ENCODE assay signal across 26 mouse cellular contexts in genomic region chr6:80582225-80582624, GRCm38 (mm10).
"Had no signal": no experiment of that assay in that cellular context is flagged by ENCODE, and none has a peak within 500 bp of the region (broad histone marks: within the 10 kb centered on the region; RNA-seq: fewer than 3 reads in every experiment).

No protein-coding gene starts in this region.

- H3K4me1 ChIP-seq: heart, embryonic 10.5 days; heart, embryonic 12.5 days; hindbrain, embryonic 10.5 days; hindbrain, embryonic 12.5 days; intestine, embryonic 15.5 days; limb, embryonic 10.5 days; limb, embryonic 12.5 days; liver, embryonic 13.5 days had no signal

- DNase-seq: gastrocnemius, postnatal 14 days; gastrocnemius, postnatal 36 days; heart, adult 18-20 months; heart, postnatal 10 days; heart, postnatal 36 days; kidney, adult 18-20 months; kidney, adult 8-10 months; kidney, postnatal 10 days; kidney, postnatal 25 days; kidney, postnatal 4 days; liver; liver, embryonic 13.5 days had no signal

- H3K9me3 ChIP-seq: heart, embryonic 10.5 days; heart, embryonic 12.5 days; hindbrain, embryonic 10.5 days; hindbrain, embryonic 12.5 days; intestine, embryonic 15.5 days; limb, embryonic 10.5 days; limb, embryonic 12.5 days; liver, embryonic 13.5 days had no signal

- H3K4me2 ChIP-seq: heart, embryonic 12.5 days; hindbrain, embryonic 12.5 days; hindbrain, embryonic 14.5 days; intestine, embryonic 15.5 days; limb, embryonic 12.5 days; liver, embryonic 11.5 days; liver, embryonic 13.5 days had no signal

- H3K27me3 ChIP-seq: heart, embryonic 12.5 days; hindbrain, embryonic 12.5 days; intestine, embryonic 15.5 days; limb, embryonic 12.5 days; liver, embryonic 13.5 days had no signal

- H3K27ac ChIP-seq: heart, embryonic 10.5 days; hindbrain, embryonic 10.5 days; hindbrain, embryonic 12.5 days; hindbrain, embryonic 14.5 days; intestine, embryonic 15.5 days; layer of hippocampus, adult 2 months; left cerebral cortex, adult 2 months; limb, embryonic 10.5 days; limb, embryonic 12.5 days; liver, embryonic 13.5 days had no signal

- H3K36me3 ChIP-seq: heart, embryonic 10.5 days; heart, embryonic 12.5 days; hindbrain, embryonic 10.5 days; hindbrain, embryonic 12.5 days; intestine, embryonic 15.5 days; limb, embryonic 10.5 days; limb, embryonic 12.5 days; liver, embryonic 13.5 days had no signal

- ATAC-seq: hindbrain, embryonic 16.5 days; inflammation-experienced regulatory T-cells, adult 6 months; intestine, embryonic 15.5 days; intestine, postnatal 0 days had no signal

- H3K4me3 ChIP-seq: heart, embryonic 10.5 days; heart, embryonic 12.5 days; hindbrain, embryonic 10.5 days; hindbrain, embryonic 12.5 days; intestine, embryonic 15.5 days; layer of hippocampus, adult 2 months; left cerebral cortex, adult 2 months; limb, embryonic 10.5 days; limb, embryonic 12.5 days; liver, embryonic 13.5 days had no signal

- H3K9ac ChIP-seq: heart, embryonic 12.5 days; hindbrain, embryonic 12.5 days; hindbrain, embryonic 14.5 days; intestine, embryonic 15.5 days; limb, embryonic 12.5 days; liver, embryonic 13.5 days had no signal
